Mouse (Mus musculus): ENCODE results near the gene Mex3a. TPM values are rescaled to one million over a fixed set of nuclear protein-coding genes. Genes with fewer than 3 reads are reported as not detected.
"Not testable (repeated sequence)": the region's sequence is repeated elsewhere in the genome, so short reads cannot be mapped to it uniquely, and the experiment has no call there.

Gene Mex3a
- polyA plus RNA-seq, 1 experiment from 2014 or later: 38.0 TPM

DNA sequence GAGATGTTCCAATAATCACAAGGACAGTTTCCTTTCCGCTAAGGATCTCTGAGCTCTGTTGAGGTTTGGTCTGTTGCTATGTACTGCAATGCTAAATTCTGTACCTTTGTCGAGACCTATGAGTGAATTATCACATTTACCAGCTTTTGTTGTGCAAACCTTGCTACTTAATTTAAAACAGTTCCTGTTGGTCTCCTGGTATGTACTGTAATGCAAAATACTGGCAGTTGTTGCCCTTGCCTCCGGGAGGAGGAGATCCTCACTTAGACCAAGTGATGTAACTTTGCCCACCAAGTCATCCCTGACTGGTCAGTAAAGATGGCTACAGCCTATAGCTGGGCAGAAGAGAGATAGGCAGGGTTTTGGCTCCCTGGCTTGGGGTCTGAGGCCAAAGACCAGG lies 43.3 kb downstream of the Mex3a start, which contains the start of gene Ssr2:
TSS of gene Ssr2 (plus strand) at position 337 of the 400 bp plus-strand sequence.
- H3K4me2 ChIP-seq: no peak within 1 kb of the TSS
- no peaks in the 10 kb centered on the region for H3K9me3 ChIP-seq
- H3K27ac ChIP-seq: no peak within 1 kb of the TSS
- no peaks in the 10 kb centered on the region; the same call in 1 of the 2 replicates for H3K36me3 ChIP-seq
- peaks cover 6% of the 10 kb centered on the region for H3K4me1 ChIP-seq (replicated peaks)
- 85% methylated on average over 3 of the region's 3 CpGs for WGBS
- peaks cover 3% of the 10 kb centered on the region; the same call in 1 of the 2 replicates for H3K27me3 ChIP-seq
- no peak within 1 kb of the TSS for H3K9ac ChIP-seq (replicated peaks)
- no peak for ATAC-seq (ENCODE audit: insufficient number of reproducible peaks, insufficient read depth, low FRiP score, low TSS enrichment, low read depth)
- H3K4me3 ChIP-seq (replicated peaks): no peak within 1 kb of the TSS

DNA sequence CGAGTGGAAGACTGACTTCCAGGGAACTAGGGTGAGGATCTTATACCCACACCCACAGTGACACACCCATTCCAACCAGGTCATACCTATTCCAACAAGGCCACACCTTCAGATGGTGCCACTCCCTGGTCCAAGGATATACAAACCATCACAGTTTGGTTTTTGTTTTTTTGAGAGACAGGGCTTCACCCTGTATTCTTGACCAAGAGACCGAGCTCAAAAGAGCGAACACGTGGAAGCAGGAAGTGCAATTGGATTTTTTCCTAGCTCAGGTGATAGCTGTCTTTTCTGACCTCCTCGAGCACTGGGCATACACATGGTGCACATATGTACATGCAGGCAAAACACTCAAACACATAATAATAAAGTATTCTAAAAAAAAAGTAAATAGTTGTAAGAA lies 45.7 kb downstream of the Mex3a start:
- H3K9ac ChIP-seq (replicated peaks); H3K4me1 ChIP-seq (replicated peaks); H3K27ac ChIP-seq; H3K9me3 ChIP-seq; H3K27me3 ChIP-seq; H3K4me2 ChIP-seq; H3K4me3 ChIP-seq (replicated peaks); ATAC-seq (ENCODE audit: insufficient number of reproducible peaks, insufficient read depth, low FRiP score, low TSS enrichment, low read depth): not testable (repeated sequence)
- WGBS: 80% methylated on average over 5 of the region's 5 CpGs
- H3K36me3 ChIP-seq: peaks cover 23% of the 10 kb centered on the region

DNA sequence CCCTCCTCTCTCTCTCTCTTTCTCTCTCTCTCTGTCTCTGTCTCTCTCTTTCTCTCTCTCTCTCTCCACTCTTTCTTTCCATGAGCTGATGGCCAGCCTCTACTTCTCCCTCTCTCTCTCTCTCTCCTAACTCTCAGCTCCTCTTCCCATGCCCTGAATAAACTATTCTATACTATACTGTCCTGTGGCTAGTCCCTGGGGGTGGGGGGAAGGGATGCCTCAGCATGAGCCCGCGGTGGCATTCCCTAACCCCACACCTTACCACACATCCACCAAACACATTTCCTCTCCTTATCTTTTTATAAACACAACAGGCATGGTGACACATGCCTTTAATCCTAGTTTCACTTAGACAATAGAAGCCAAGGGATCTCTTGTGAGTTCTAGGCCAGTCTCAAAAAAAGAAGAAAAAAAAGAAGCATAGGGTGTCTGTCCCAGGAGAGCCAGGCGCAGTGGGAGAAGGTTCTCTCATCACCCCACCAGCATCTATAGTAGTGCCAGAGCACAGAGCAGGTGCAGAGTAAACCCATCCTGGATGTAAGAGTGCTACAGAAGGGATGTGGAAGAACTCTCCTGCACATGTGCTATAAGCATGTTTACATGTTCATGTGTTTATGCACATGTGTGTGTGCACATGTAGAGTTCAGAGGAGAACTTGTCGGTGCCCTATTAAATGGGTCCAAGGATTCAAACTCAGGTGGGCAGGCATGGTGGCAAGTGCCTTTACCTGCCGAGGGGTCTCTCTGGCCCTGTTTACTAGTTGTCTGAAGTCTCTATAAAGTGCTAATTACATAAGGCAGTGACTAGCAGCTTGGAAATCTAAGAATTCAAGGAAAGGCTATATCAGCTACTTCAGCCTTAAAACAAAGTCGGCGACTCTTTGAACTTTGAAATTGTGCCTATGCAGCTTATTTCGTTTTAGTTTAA lies 46.6 kb downstream of the Mex3a start:
- Histone ChIP-seq H3K36me3 (peaks cover 32% of the 10 kb centered on the region), H3K27ac (no peak overlapping the region), H3K9me3 (no peaks in the 10 kb centered on the region), H3K27me3 (peaks cover 3% of the 10 kb centered on the region; the same call in 1 of the 2 replicates), H3K9ac (replicated peaks) (peak overlapping the region; percentile 88; the same call in 1 of the 2 replicates), H3K4me2 (peak overlapping the region; percentile 82), H3K4me1 (replicated peaks) (peaks cover 8% of the 10 kb centered on the region), H3K4me3 (replicated peaks) (peak overlapping the region; percentile 95)
- 46% methylated on average over 8 of the region's 8 CpGs for WGBS
- no peak for ATAC-seq (ENCODE audit: insufficient number of reproducible peaks, insufficient read depth, low FRiP score, low TSS enrichment, low read depth)

DNA sequence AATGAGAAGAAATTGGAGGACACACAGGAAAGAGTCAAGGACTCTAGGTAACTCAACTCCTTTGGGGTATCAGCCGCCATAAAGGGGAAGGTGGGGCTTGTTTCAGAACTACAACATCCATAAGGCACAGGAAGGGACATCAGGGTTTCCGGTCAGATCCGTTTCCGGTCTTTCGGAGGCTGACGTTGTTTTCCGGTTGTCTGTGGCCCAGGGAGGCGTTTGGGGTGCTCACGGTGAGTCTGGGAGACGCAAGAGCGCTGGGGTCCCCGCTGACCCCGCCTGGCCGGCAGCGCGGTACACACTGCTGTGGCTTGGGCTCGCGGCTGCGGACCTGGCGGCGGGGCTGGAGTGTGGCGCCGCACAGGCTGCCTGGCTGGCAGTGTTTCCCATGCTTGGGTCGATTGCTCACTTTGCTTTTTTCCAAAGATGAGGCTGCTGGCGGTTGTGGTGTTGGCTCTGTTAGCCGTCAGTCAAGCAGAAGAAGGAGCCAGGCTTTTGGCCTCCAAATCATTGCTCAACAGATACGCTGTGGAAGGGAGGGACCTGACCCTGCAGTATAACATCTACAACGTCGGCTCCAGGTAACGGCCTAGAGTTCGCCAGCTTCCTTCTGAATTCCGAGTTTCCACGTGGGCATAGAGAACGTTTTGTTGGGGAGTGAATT lies 47.4 kb downstream of the Mex3a start:
- under 1% methylated on average over 34 of the region's 34 CpGs for WGBS
- Histone ChIP-seq H3K9ac (replicated peaks) (peak overlapping the region; percentile 88), H3K27ac (peak overlapping the region; percentile 69), H3K27me3 (peaks cover 3% of the 10 kb centered on the region; the same call in 1 of the 2 replicates), H3K4me1 (replicated peaks) (peaks cover 8% of the 10 kb centered on the region), H3K36me3 (peaks cover 39% of the 10 kb centered on the region), H3K9me3 (no peaks in the 10 kb centered on the region), H3K4me3 (replicated peaks) (peak overlapping the region; percentile 95), H3K4me2 (peak overlapping the region; percentile 82)
- ATAC-seq (ENCODE audit: insufficient number of reproducible peaks, insufficient read depth, low FRiP score, low TSS enrichment, low read depth): peak; percentile 36

DNA sequence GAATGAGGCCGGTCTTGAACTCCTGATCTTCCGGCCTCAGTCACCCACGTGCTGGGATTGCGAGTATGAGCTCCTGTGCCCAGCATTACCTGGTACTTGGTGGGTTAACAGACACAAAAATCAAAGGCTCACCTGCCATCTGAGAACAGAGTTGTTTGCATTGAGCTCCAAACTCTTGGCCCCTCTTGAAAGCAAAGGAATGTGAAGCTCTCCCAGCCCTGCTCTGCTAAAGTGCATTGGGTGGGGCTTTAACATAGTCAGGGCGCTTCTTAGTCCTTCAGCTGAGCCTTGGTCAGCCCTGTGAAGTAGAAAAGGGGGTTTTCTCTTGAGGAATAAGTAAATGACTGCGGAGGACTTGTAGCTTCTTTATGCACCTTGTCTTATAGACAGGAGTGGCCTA lies 53.6 kb downstream of the Mex3a start:
- Histone ChIP-seq H3K9ac (replicated peaks) (no peak overlapping the region), H3K36me3 (peaks cover 75% of the 10 kb centered on the region), H3K27ac (no peak overlapping the region), H3K4me1 (replicated peaks) (peaks cover 4% of the 10 kb centered on the region), H3K4me2 (no peak overlapping the region), H3K9me3 (no peaks in the 10 kb centered on the region), H3K27me3 (no peaks in the 10 kb centered on the region), H3K4me3 (replicated peaks) (no peak overlapping the region)
- 97% methylated on average over 6 of the region's 6 CpGs for WGBS
- no peak for ATAC-seq (ENCODE audit: insufficient number of reproducible peaks, insufficient read depth, low FRiP score, low TSS enrichment, low read depth)

DNA sequence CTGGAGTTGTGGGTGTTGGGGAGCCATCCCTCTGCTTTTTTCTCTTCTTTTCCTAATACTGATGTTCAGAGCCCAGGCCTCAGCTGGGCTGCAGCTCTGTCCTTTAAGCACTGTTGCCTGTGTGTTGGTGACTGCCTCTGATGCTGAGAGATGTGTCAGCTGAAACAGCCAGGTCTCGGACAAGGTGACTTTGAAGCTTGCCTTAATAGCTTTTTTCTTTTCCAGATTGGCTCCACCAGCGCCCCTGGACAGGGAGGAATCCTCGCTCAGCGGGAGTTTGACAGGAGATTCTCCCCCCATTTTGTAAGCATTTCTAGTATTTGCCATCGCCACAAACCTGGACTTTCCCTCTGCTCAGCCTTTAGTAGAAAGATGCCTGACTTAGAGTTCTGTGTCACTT lies 54.4 kb downstream of the Mex3a start:
- Histone ChIP-seq H3K27me3 (no peaks in the 10 kb centered on the region), H3K36me3 (peaks cover 66% of the 10 kb centered on the region), H3K4me1 (replicated peaks) (peaks cover 11% of the 10 kb centered on the region), H3K9ac (replicated peaks) (no peak overlapping the region), H3K4me2 (no peak overlapping the region), H3K27ac (no peak overlapping the region), H3K9me3 (no peaks in the 10 kb centered on the region), H3K4me3 (replicated peaks) (no peak overlapping the region)
- 91% methylated on average over 5 of the region's 5 CpGs for WGBS
- no peak for ATAC-seq (ENCODE audit: insufficient number of reproducible peaks, insufficient read depth, low FRiP score, low TSS enrichment, low read depth)

DNA sequence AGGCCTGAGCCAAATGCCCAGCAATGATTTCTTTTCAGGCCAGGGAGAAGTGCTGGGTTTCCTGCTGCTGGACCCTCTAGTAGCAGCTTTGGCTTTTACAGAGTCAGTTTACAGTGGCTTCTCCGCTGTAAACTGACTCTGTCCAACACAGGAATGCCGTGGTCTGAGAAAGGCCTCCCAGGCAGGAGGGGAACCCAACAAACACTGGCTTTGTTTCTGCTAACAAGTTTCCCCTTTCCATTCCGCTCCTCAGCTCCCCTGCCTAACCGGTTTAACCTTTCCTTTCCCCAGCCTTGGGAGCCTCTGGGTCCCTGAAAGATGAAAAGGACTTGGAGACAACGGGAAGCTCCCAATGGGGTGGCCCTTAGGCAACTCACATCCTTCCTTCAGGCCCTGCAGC lies 58.1 kb downstream of the Mex3a start:
- Histone ChIP-seq H3K4me3 (replicated peaks) (no peak overlapping the region), H3K9me3 (no peaks in the 10 kb centered on the region), H3K27ac (peak overlapping the region; percentile 78), H3K36me3 (peaks cover 38% of the 10 kb centered on the region), H3K4me1 (replicated peaks) (peaks cover 13% of the 10 kb centered on the region), H3K27me3 (no peaks in the 10 kb centered on the region), H3K9ac (replicated peaks) (no peak overlapping the region; the same call in 1 of the 2 replicates), H3K4me2 (no peak overlapping the region)
- 32% methylated on average over 5 of the region's 5 CpGs for WGBS
- ATAC-seq (ENCODE audit: insufficient number of reproducible peaks, insufficient read depth, low FRiP score, low TSS enrichment, low read depth): no peak

MicroRNAs encoded within 50 kb of the gene (microRNA counts, 519-probe panel; counts per million panel counts)
- not detected for microRNA mmu-miR-1905

Small RNA genes lying within 50 kb of the gene (microRNA-seq; reads per million reads assigned to microRNA genes)
- gene Mir1905: not detected

Other genes starting within 250 kb of the Mex3a start
- 0.25 TPM in 1 of 2 replicates, not detected in the other for gene Gm38392, start 245.2 kb upstream of the Mex3a start, polyA plus RNA-seq (2016; fragmentation: Nextera tagmentation; extraction: Ambion mirVana)
- 13.5 and 14.3 TPM in 2 replicates for gene Tsacc, start 235.4 kb upstream of the Mex3a start, polyA plus RNA-seq (2016; fragmentation: Nextera tagmentation; extraction: Ambion mirVana)
- 642 and 647 TPM in 2 replicates for gene Cct3, start 235.3 kb upstream of the Mex3a start, polyA plus RNA-seq (2016; fragmentation: Nextera tagmentation; extraction: Ambion mirVana)
- gene Glmp, start 207.4 kb upstream of the Mex3a start, polyA plus RNA-seq (2016; fragmentation: Nextera tagmentation; extraction: Ambion mirVana): 143 and 164 TPM in 2 replicates
- gene Tmem79, start 196.2 kb upstream of the Mex3a start, polyA plus RNA-seq (2016; fragmentation: Nextera tagmentation; extraction: Ambion mirVana): 2.6 and 2.9 TPM in 2 replicates
- 69.2 and 74.4 TPM in 2 replicates for gene Smg5, start 196.1 kb upstream of the Mex3a start, polyA plus RNA-seq (2016; fragmentation: Nextera tagmentation; extraction: Ambion mirVana)
- 2.8 and 3.2 TPM in 2 replicates for gene Paqr6, start 167.8 kb upstream of the Mex3a start, polyA plus RNA-seq (2016; fragmentation: Nextera tagmentation; extraction: Ambion mirVana)
- gene Bglap3, start 159.7 kb upstream of the Mex3a start, polyA plus RNA-seq (2016; fragmentation: Nextera tagmentation; extraction: Ambion mirVana): 0.10 and 0.29 TPM in 2 replicates
- not detected in 2 replicates for gene Bglap2, start 153.7 kb upstream of the Mex3a start, polyA plus RNA-seq (2016; fragmentation: Nextera tagmentation; extraction: Ambion mirVana)
- not detected in 2 replicates for gene Bglap, start 147.9 kb upstream of the Mex3a start, polyA plus RNA-seq (2016; fragmentation: Nextera tagmentation; extraction: Ambion mirVana)
- gene Pmf1, start 122.1 kb upstream of the Mex3a start, polyA plus RNA-seq (2016; fragmentation: Nextera tagmentation; extraction: Ambion mirVana): 149 and 151 TPM in 2 replicates
- gene Slc25a44, start 107.3 kb upstream of the Mex3a start, polyA plus RNA-seq (2016; fragmentation: Nextera tagmentation; extraction: Ambion mirVana): 13.7 and 16.2 TPM in 2 replicates
- 8.0 and 8.3 TPM in 2 replicates for gene Sema4a, start 71.2 kb upstream of the Mex3a start, polyA plus RNA-seq (2016; fragmentation: Nextera tagmentation; extraction: Ambion mirVana)
- gene Lmna, start 22.4 kb upstream of the Mex3a start, polyA plus RNA-seq (2016; fragmentation: Nextera tagmentation; extraction: Ambion mirVana): 51.8 and 56.4 TPM in 2 replicates
- gene Rab25, start 15.9 kb downstream of the Mex3a start, polyA plus RNA-seq (2016; fragmentation: Nextera tagmentation; extraction: Ambion mirVana): 2.6 and 3.5 TPM in 2 replicates
- gene Lamtor2, start 20.7 kb downstream of the Mex3a start, polyA plus RNA-seq (2016; fragmentation: Nextera tagmentation; extraction: Ambion mirVana): 134 and 139 TPM in 2 replicates
- 62.6 and 67.0 TPM in 2 replicates for gene Ubqln4, start 21.4 kb downstream of the Mex3a start, polyA plus RNA-seq (2016; fragmentation: Nextera tagmentation; extraction: Ambion mirVana)
- gene Ssr2, start 43.5 kb downstream of the Mex3a start, polyA plus RNA-seq (2016; fragmentation: Nextera tagmentation; extraction: Ambion mirVana): 184 and 190 TPM in 2 replicates
- gene Arhgef2, start 73.6 kb downstream of the Mex3a start, polyA plus RNA-seq (2016; fragmentation: Nextera tagmentation; extraction: Ambion mirVana): 122 and 123 TPM in 2 replicates
- gene Rxfp4, start 120.7 kb downstream of the Mex3a start, polyA plus RNA-seq (2016; fragmentation: Nextera tagmentation; extraction: Ambion mirVana): not detected in 2 replicates
- gene Khdc4, start 153.4 kb downstream of the Mex3a start, polyA plus RNA-seq (2016; fragmentation: Nextera tagmentation; extraction: Ambion mirVana): 127 and 128 TPM in 2 replicates
- 39.7 and 41.2 TPM in 2 replicates for gene Rit1, start 184.4 kb downstream of the Mex3a start, polyA plus RNA-seq (2016; fragmentation: Nextera tagmentation; extraction: Ambion mirVana)
- gene Syt11, start 242.8 kb downstream of the Mex3a start, polyA plus RNA-seq (2016; fragmentation: Nextera tagmentation; extraction: Ambion mirVana): 32.0 and 36.8 TPM in 2 replicates